Mouse (Mus musculus): ENCODE measurements at regions not wholly inside any gene's neighbourhood (a gene's known extent, or its start where the extent isn't known, plus 50 kb on each side); places are given as distances from the start of the nearest gene placed in this dataset.

GRCm38 (mm10) chr5:90088541-90088940 lies 135.3 kb downstream of the Cox18 start:
- no peak for TF ChIP-seq PAX5 (IDR thresholded peaks at IDR 0.05; ENCODE audit: low read length)
- TF ChIP-seq CTCF (conservative IDR thresholded peaks at IDR 0.05 in 1 of 2, IDR thresholded peaks at IDR 0.05 in 1 of 2; ENCODE audit: low read depth in 2 of 2, low read length in 2 of 2): no peak

Measured in CH12.LX (cell line).